Mouse (Mus musculus): ENCODE measurements at regions not wholly inside any gene's neighbourhood (a gene's known extent, or its start where the extent isn't known, plus 50 kb on each side); places are given as distances from the start of the nearest gene placed in this dataset.

DNA sequence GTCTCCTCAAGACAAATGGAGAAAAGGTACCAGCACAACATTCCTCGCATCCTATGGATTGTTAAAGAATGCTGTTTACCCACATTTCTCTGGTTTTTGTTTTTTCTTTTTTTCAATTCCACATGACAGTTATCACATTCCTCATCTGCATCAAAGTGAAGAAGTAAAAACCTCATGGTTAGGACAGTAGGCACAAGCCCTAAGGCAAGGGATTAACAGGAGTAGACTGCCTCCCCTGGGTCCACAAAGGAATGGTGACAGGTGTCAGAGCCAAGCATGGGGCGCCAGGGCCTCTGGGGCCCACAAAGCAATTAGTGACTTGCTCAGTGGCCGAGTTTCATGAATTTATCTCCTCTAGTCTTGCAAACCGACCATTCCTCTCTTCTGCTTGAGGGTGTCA lies 166.9 kb upstream of the Serp2 start:
- 51% methylated on average over 4 of the region's 4 CpGs for WGBS (ENCODE audit: insufficient replicate concordance)
- Histone ChIP-seq H3K9me3 (ENCODE audit: control insufficient read depth, low read length) (no peaks in the 10 kb centered on the region), H3K9ac (replicated peaks) (no peak overlapping the region), H3K4me2 (ENCODE audit: low read depth) (no peak overlapping the region), H3K4me1 (replicated peaks; ENCODE audit: control insufficient read depth in 2 of 2, insufficient read depth in 2 of 2, low read length in 1 of 2) (peaks cover 0 to 3% of the 10 kb centered on the region in 2 experiments; a peak in 2 of 4 replicates), H3K4me3 (ENCODE audit: insufficient read depth in 1 of 2, low read depth in 2 of 2, low read length in 2 of 2) (no peak overlapping the region), H3K36me3 (replicated peaks; ENCODE audit: control insufficient read depth, insufficient read depth, low read depth) (no peaks in the 10 kb centered on the region), H3K27me3 (ENCODE audit: control insufficient read depth, insufficient read depth, low read length) (no peaks in the 10 kb centered on the region), H3K27ac (no peak overlapping the region)
- ATAC-seq (ENCODE audit: insufficient read depth) = no peak
- no peak for DNase-seq (ENCODE audit: low read depth in 3 of 3, low spot score in 3 of 3)
- TF ChIP-seq CTCF (IDR thresholded peaks at IDR 0.05; ENCODE audit: low read depth) (no peak), EP300 (IDR thresholded peaks at IDR 0.05; ENCODE audit: low read depth) (no peak)

DNA sequence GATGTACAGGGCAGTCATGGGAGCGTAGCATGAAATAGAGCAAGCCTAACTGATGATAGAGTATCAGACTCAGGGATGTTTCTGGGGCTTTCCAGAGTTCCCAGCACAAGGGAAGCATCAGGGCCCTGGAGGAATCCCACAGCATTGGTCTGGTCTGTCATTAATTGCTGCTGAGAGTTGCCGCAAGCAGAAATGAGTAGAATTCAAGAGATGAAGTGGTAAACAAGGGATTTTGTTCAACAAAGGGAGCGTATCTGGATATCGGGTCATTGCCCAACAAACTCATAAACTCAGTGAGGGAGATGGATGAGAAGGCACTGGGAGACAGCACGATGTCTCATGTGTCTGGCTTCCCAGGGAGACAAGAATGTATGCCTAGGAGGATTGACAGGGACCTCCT lies 165.6 kb upstream of the Serp2 start:
- H3K27ac ChIP-seq = no peak overlapping the region
- no peaks in the 10 kb centered on the region for H3K27me3 ChIP-seq (ENCODE audit: control insufficient read depth, insufficient read depth, low read length)
- no peak overlapping the region for H3K9ac ChIP-seq (replicated peaks)
- WGBS (ENCODE audit: insufficient replicate concordance) = 80% methylated on average over 5 of the region's 5 CpGs
- no peak for TF ChIP-seq CTCF (IDR thresholded peaks at IDR 0.05; ENCODE audit: low read depth)
- no peak for TF ChIP-seq EP300 (IDR thresholded peaks at IDR 0.05; ENCODE audit: low read depth)
- no peaks in the 10 kb centered on the region for H3K9me3 ChIP-seq (ENCODE audit: control insufficient read depth, low read length)
- H3K4me3 ChIP-seq (ENCODE audit: insufficient read depth in 1 of 2, low read depth in 2 of 2, low read length in 2 of 2) = no peak overlapping the region
- DNase-seq (ENCODE audit: low read depth in 3 of 3, low spot score in 3 of 3) (no peak), ATAC-seq (ENCODE audit: insufficient read depth) (no peak)
- peaks cover 0 to 3% of the 10 kb centered on the region in 2 experiments; a peak in 2 of 4 replicates for H3K4me1 ChIP-seq (replicated peaks; ENCODE audit: control insufficient read depth in 2 of 2, insufficient read depth in 2 of 2, low read length in 1 of 2)
- no peaks in the 10 kb centered on the region for H3K36me3 ChIP-seq (replicated peaks; ENCODE audit: control insufficient read depth, insufficient read depth, low read depth)
- no peak overlapping the region for H3K4me2 ChIP-seq (ENCODE audit: low read depth)

DNA sequence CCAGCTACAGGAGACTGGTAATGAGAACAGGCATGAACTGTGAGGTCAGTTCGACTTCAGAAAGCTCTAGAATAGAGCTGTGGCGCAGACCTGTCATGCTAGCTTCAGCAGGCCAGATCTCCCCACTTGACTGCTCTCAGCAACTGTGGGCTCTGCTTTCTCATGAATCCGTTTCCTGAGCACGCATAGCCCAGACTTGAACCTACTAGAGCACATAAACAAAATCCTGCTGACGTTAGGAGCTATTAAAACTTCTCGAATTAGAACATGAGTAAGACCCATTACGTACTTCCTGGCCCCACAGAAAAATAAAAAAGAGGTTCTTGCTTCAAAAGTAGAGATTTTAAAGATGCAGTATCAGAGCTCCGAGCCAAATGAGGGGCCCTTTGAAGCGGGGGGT lies 165.1 kb upstream of the Serp2 start:
- Histone ChIP-seq H3K27ac (no peak overlapping the region), H3K36me3 (replicated peaks; ENCODE audit: control insufficient read depth, insufficient read depth, low read depth) (no peaks in the 10 kb centered on the region)

DNA sequence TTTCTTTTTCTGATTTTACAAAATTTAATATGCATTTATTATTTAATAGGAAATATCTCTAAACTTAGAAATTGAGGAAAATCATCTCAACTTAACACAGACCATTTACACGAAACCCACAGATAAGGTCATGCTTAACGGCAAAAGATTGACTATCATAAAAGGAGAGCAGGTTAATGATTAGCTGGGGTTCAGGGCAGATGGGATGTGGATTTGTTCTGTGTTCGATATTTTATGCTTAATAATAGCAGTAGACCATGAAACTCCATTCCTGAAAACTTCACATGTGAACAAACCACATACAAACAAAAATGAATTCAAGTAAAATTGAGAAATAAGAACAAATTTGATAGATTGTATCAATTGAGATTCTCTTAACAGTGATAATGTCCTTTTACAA lies 160.4 kb upstream of the Serp2 start:
- no peaks in the 10 kb centered on the region for H3K36me3 ChIP-seq (replicated peaks; ENCODE audit: control insufficient read depth, insufficient read depth, low read depth)
- H3K4me1 ChIP-seq (replicated peaks; ENCODE audit: control insufficient read depth in 2 of 2, insufficient read depth in 2 of 2, low read length in 1 of 2) = peaks cover 2 to 17% of the 10 kb centered on the region in 2 experiments; a peak in 3 of 4 replicates
- 64% methylated on average over 3 of the region's 3 CpGs for WGBS (ENCODE audit: insufficient replicate concordance)
- H3K9ac ChIP-seq (replicated peaks) = no peak overlapping the region
- H3K9me3 ChIP-seq (ENCODE audit: control insufficient read depth, low read length) = no peaks in the 10 kb centered on the region
- H3K27me3 ChIP-seq (ENCODE audit: control insufficient read depth, insufficient read depth, low read length) = no peaks in the 10 kb centered on the region
- no peak for ATAC-seq (ENCODE audit: insufficient read depth)
- no peak for TF ChIP-seq EP300 (IDR thresholded peaks at IDR 0.05; ENCODE audit: low read depth)
- no peak for TF ChIP-seq CTCF (IDR thresholded peaks at IDR 0.05; ENCODE audit: low read depth)
- H3K27ac ChIP-seq = no peak overlapping the region
- no peak overlapping the region for H3K4me3 ChIP-seq (ENCODE audit: insufficient read depth in 1 of 2, low read depth in 2 of 2, low read length in 2 of 2)
- H3K4me2 ChIP-seq (ENCODE audit: low read depth) = no peak overlapping the region
- DNase-seq (ENCODE audit: low read depth in 3 of 3, low spot score in 3 of 3) = no peak

More for the DNA sequence above, 165.1 kb upstream of the Serp2 start:
- DNase-seq (ENCODE audit: low read depth in 3 of 3, low spot score in 3 of 3) (no peak), ATAC-seq (ENCODE audit: insufficient read depth) (no peak)
- Histone ChIP-seq H3K4me2 (ENCODE audit: low read depth) (no peak overlapping the region), H3K4me1 (replicated peaks; ENCODE audit: control insufficient read depth in 2 of 2, insufficient read depth in 2 of 2, low read length in 1 of 2) (peaks cover 0 to 3% of the 10 kb centered on the region in 2 experiments; a peak in 2 of 4 replicates), H3K4me3 (ENCODE audit: insufficient read depth in 1 of 2, low read depth in 2 of 2, low read length in 2 of 2) (no peak overlapping the region), H3K9ac (replicated peaks) (no peak overlapping the region), H3K9me3 (ENCODE audit: control insufficient read depth, low read length) (no peaks in the 10 kb centered on the region), H3K27me3 (ENCODE audit: control insufficient read depth, insufficient read depth, low read length) (no peaks in the 10 kb centered on the region)
- TF ChIP-seq EP300 (IDR thresholded peaks at IDR 0.05; ENCODE audit: low read depth) (no peak), CTCF (IDR thresholded peaks at IDR 0.05; ENCODE audit: low read depth) (no peak)
- WGBS (ENCODE audit: insufficient replicate concordance) = 58% methylated on average over 9 of the region's 9 CpGs

- TF ChIP-seq EP300 (IDR thresholded peaks at IDR 0.05; ENCODE audit: low read depth) (no peak), CTCF (IDR thresholded peaks at IDR 0.05; ENCODE audit: low read depth) (no peak)
- Histone ChIP-seq H3K27me3 (ENCODE audit: control insufficient read depth, insufficient read depth, low read length) (no peaks in the 10 kb centered on the region), H3K36me3 (replicated peaks; ENCODE audit: control insufficient read depth, insufficient read depth, low read depth) (no peaks in the 10 kb centered on the region), H3K9me3 (ENCODE audit: control insufficient read depth, low read length) (no peaks in the 10 kb centered on the region), H3K4me2 (ENCODE audit: low read depth) (no peak overlapping the region), H3K4me1 (replicated peaks; ENCODE audit: control insufficient read depth in 2 of 2, insufficient read depth in 2 of 2, low read length in 1 of 2) (peaks cover 2 to 17% of the 10 kb centered on the region in 2 experiments; a peak in 3 of 4 replicates), H3K27ac (no peak overlapping the region), H3K9ac (replicated peaks) (no peak overlapping the region), H3K4me3 (ENCODE audit: insufficient read depth in 1 of 2, low read depth in 2 of 2, low read length in 2 of 2) (no peak overlapping the region)
- no peak for ATAC-seq (ENCODE audit: insufficient read depth)
- 36% methylated on average over 4 of the region's 4 CpGs for WGBS (ENCODE audit: insufficient replicate concordance)
- no peak for DNase-seq (ENCODE audit: low read depth in 3 of 3, low spot score in 3 of 3)
Measured at GRCm38 (mm10) chr14:76714727-76715126, 158.0 kb upstream of the Serp2 start.

Measured in liver, embryonic 14.5 days (tissue).